Mouse (Mus musculus) gastrocnemius, adult 2 months (tissue): ENCODE measurements around the gene Mob1a. TPM values are rescaled to one million over a fixed set of nuclear protein-coding genes. Genes with fewer than 3 reads are reported as not detected.

ENCODE experiments used
- DNase-seq: peaks from one replicate; pipeline ENCODE4 v3.0.0; 2022
- H3K27ac ChIP-seq: fragments of 200-600 bp; 2 replicates; pipeline ENCODE4 v1.8.1; 2022; ENCODE audit warnings: mild to moderate bottlenecking
- H3K4me3 ChIP-seq: fragments of 200-600 bp; 2 replicates; pipeline ENCODE4 v1.8.1; 2022; ENCODE audit warnings: mild to moderate bottlenecking, moderate library complexity
- CTCF ChIP-seq: fragments of 200-600 bp; IDR thresholded peaks from 2 replicates; pipeline ENCODE4 v1.8.1; 2022; ENCODE audit warnings: antibody characterized with exemption, mild to moderate bottlenecking, moderate library complexity
- intact Hi-C: fragments of 180-260 bp; cut with DNase I; formaldehyde crosslinking; loops from one replicate; pipeline ENCODE4 v1.15.1; 2025
- total RNA-seq, 2 experiments: library from RNA; stranded (reverse); gene quantifications; 2 replicates each; pipeline ENCODE4 v1.2.3; 2021

Mob1a gene
- total RNA-seq, 2 experiments from 2014 or later = 7.4 to 12.6 TPM

DNA sequence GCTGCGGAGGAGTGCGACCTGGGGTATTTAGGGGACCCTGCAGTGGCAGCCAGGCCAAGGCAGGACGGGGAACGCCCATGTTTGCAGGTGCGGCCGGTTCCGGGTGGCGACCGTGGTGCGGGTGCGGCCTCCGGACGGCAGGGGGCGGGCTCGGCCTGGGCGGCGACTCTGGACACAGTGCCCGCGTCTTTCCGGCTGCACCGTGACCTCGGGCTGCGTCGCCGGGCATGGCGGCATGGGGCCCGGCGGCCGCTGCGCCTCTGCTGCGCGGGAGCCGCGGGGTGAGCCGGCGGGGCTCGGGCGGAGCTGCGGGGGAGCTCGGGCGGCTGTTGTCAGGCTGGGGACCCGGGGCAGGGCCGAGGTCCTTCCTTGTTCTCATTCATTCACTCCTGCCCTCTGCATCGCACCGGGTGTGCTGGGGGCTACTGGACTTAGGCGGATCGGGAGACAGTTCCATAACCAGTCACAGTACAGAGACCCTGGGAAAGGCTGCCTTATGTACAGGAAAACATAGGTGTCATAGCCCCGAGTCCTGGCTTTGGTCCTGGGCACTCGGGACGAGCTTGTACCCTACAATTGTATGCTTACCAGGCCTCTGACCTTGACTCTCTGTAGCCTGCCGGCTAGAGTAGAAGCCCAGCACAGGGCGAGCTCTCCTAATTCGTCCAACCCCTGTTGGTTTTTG lies 23.6 kb downstream of the Mob1a start:
- peak; percentile 99 for TF ChIP-seq CTCF
- Histone ChIP-seq H3K27ac (peak overlapping the region; percentile 97), H3K4me3 (peak overlapping the region; percentile 91)
- DNase-seq = peak; percentile 94
- intact Hi-C loops = no loop called here

DNA sequence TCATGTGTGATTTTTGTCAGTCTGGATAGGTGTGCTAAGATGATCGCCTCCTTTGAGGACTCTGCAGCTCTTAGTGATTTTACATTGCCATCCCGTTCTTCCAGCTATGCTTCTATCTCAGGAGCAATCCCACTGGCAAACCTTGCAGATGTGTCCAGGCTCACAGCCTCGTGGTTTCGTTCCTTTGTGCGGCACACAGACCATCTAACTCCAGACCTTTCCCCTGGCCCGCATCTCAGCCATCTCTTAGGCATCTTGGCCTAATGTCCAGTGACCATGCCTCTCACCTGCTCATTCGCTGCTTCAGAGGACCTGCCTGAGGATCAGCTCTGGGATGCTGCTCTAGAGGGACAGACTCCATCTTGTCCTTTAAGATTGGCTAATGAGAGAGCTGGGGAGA lies 24.4 kb downstream of the Mob1a start:
- H3K4me3 ChIP-seq = peak overlapping the region; percentile 91
- no peak for DNase-seq
- intact Hi-C loops = no loop called here
- TF ChIP-seq CTCF = no peak
- peak overlapping the region; percentile 97 for H3K27ac ChIP-seq

DNA sequence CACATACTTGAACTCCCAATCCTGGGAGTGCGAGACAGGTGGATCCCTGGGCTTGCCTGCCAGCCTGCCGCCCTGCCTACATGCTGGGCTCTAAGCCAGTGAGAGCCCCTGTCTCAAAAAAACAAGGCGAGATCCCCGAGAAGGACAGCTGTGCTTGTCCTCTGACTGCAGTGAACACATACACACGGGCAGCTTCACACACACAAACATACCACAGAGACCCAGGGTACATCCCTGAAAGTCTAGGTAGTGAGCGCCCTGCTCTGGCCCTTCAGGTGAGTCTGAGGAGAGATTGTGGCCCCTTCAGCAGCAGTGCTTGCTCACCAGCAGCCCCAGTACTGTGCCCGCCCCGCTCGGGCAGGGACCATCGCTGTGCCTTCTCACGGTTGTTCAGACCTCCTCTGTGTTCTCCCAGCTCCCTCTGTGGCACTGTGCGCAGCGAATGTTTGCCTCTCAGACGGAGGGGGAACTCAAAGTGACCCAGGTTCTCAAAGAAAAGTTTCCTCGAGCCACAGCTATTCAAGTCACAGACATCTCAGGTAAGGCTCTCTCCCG lies 25.1 kb downstream of the Mob1a start:
- Histone ChIP-seq H3K27ac (no peak overlapping the region), H3K4me3 (0 out of 2 replicates have a peak overlapping the region, but pooled peaks have one; percentile 91)
- intact Hi-C loops = no loop called here
- no peak for DNase-seq
- TF ChIP-seq CTCF = no peak

DNA sequence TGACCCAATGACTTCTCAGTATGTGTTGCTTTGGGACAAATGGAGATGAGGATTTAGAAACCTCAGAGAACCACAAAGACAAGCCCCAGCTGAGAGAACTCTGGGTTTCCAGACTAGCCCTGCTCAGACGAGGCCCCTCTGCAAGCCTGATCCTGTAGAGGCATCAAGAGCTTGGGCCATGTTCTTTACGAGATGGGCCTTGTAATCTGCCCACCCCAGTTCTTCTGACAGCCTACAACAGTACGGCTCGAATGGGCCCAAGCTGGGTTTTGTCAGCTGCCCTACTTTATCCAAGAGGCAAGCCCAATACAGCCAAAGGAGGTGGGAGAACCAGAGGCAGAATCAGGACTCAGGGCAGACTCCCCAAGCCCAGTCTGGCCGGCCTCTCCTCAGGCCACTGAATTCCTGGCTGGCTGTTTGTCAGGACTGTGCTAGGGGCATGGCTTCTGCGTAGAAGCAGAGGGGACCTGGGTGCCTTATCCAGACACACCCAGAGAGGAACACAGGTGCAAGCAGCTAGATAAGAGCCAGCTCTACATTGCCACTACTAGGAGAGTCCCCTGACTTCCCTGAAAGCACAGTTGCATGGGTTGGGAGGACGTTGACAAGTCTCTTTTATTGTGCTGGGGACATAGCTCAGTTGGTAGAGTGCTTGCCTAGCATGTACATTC lies 25.8 kb downstream of the Mob1a start:
- no peak for DNase-seq
- intact Hi-C loops = no loop called here
- TF ChIP-seq CTCF = no peak
- no peak overlapping the region for H3K4me3 ChIP-seq
- no peak overlapping the region for H3K27ac ChIP-seq

DNA sequence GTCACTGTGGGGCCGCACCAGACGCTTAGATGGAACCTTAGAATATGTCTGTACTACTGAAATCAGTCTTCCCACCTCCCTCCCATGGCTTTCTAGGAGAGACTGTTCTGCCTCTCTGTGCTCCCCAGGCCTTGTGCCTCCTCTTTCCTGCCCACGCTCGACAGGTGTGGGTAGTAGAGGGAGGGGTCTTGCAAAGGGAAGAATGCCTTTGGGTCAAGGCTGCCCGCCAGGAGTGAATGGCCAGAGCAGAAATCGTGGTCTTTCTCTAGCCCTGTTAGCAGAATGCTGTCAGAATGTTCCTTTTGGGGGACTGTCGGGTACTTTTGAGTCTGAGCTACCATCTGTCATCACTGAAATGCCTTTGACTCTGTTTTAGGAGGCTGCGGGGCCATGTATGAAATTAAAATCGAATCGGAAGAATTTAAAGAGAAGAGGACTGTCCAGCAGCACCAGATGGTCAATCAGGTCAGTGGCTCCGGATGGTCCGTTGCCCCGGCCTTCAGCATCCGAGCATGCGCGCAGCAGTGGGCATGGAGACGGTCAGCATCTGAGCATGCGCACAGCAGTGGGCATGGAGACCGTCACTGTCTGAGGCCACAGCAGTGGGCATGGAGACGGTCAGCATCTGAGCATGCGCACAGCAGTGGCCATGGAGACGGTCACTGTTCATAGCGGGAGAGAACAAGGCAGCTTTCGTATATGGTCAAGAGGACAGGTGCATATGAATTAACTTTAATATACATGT lies 27.0 kb downstream of the Mob1a start:
- TF ChIP-seq CTCF = no peak
- intact Hi-C loops = no loop called here
- Histone ChIP-seq H3K4me3 (no peak overlapping the region), H3K27ac (no peak overlapping the region)
- no peak for DNase-seq

DNA sequence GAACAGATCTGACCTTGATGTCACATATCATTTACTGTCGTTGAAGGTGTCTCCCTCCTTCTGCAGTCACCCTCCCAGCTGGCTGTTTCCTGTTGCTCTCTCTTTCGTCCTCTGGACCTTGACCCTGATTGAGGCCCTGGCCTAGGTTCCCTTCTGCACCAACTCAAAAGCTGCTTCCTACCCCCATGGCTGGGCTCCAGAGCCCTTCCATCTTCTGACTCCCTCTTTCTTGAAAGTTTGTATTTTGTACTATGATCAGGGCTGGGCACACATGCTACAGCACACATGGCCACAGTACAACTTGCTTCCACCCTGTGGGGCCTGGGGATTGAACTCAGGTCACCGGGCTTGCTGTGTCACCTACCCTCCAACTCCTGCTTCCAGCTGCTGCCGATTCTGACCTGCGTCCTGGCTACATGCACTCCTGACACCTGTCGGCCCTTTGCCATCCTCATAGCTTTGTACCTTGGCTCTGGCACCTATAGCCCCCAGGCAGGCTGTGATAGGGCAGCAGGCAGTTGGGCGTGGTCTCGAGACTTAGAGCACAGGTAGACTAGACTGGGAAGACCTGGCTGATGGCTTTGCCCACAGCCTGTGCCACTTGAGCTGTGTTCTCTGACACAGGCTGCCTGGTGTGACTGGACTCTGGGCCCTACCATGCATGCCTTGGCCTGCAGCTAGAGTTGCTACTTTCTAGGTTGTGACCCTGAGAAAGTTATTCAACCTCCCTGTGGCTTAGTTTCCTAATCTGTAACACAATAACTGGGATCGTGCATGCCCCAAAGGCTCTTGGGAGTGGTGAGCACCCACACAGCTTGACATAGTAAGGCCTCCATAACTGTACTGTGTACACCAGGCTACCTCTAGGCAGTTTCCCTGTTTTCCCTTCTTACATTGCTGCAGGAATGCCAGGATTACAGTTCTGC lies 29.3 kb downstream of the Mob1a start:
- TF ChIP-seq CTCF = no peak
- no peak for DNase-seq
- no peak overlapping the region for H3K27ac ChIP-seq
- intact Hi-C loops = loop anchor here (5.0 kb wide), 1 partner anchor 102 kb away; the partner anchor contains the start of gene Tet3
- H3K4me3 ChIP-seq = no peak overlapping the region

DNA sequence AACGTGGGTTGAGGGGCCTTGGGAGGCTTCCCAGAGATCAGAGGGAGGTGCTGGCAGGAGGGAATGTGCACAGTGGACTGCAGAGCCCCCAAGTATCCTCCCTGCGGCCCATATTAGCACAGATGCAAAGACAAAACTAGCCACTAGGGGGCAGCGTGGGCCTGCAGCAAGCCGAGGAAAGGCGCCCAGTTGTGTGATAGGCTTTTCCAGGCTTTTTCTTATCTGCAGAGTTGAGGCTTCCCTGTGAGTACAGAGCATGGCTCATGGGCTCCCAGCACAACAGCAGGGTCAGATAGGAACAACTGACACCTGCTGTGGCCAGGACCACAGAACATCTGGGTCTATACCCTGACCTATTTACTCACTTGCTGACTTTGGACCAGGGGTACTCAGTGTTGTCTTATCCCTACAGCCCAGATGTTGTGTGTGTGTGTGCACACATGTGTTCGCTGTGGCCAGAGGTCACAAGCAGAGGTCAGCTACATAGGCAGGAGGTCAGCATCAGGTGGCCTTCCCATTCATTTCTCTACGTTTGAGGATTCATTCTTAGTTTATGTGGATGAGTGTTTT lies 30.8 kb downstream of the Mob1a start:
- H3K4me3 ChIP-seq = no peak overlapping the region

DNA sequence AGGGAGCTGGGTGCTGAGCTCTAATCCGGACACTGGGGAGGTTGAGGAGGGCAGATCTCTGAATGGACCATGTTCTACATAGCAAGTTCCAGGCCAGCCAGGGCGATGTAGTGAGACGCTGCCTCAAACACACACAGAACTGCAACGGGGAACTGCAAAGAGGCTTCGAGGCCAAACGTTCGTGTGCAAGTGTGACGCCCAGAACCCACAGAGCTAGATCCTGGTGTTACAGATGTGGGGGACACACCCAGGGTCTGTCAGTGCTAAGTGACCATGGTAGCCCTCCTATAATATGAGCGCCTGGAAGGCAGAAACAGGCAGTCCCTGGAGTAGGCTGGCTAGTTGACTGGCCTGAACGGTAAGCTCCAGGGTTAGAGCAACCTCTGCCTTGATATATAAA lies 31.6 kb downstream of the Mob1a start:
- H3K4me3 ChIP-seq = no peak overlapping the region
- intact Hi-C loops = loop anchor here (5.0 kb wide), 1 partner anchor 100 kb away; the partner anchor contains the start of gene Tet3
- DNase-seq = no peak
- TF ChIP-seq CTCF = no peak
- H3K27ac ChIP-seq = no peak overlapping the region

More for the DNA sequence above, 30.8 kb downstream of the Mob1a start:
- DNase-seq = peak; percentile 88
- intact Hi-C loops = loop anchor here (1.0 to 5.0 kb wide), 2 partner anchors 101 to 157 kb away; partner anchors contain the start of gene Tet3
- H3K27ac ChIP-seq = peak overlapping the region; percentile 7; the same call in 1 of the 2 replicates
- peak; percentile 97 for TF ChIP-seq CTCF

DNA sequence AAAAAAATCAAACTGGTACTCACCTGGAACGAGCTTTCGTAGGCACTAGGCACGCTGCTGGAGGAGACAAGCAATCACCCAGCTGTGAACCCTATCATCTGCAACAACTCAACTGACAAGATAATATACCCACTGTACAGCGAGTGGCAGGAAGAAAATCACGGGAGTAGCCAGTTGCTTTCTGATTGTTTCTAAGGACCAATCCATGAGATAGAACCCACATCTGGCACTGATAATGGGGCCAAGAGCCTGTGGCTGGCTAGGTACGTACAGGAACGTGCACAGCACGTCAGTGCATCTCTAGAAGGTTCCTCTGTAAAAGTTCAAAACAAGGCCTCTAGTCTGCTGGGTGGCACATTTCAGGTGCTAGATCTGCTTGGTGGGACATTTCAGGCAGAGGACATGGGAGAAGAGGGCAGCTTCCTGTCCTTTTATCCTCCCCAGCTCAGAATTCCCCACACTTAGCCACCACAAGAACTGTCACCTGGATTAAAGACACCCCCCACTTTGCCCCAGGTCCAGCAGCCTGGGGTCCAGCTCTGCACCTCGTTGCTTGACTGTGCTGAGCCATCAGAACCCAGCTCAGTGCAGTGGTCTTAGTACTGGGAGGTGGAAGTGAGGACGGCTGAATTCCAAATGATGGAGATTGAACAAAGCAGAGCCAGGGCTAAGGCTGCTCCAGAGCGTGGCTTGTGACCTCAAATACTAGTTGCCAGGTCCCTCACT lies 35.9 kb downstream of the Mob1a start:
- no peak overlapping the region for H3K27ac ChIP-seq
- no peak for DNase-seq
- TF ChIP-seq CTCF = no peak
- no peak overlapping the region for H3K4me3 ChIP-seq
- intact Hi-C loops = no loop called here

DNA sequence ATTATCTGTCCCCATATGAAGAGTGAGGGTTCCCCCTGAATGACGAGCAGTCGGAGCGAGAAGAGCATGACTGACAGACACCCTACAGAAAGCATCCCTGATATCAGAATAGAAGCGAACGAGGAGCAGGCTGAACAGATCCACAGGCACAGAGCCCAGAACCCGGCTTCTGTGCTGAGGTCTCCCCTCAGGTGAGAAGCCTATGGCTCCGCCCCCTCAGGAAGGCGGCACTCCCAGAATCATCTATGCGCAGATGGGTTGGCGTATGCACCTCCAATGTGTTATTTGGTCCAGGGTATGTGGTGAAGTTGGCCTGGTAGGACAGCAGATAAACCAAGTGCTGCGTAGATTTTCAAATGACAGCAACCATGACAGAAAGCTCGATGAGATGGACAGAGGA lies 37.3 kb downstream of the Mob1a start:
- no peak for DNase-seq
- TF ChIP-seq CTCF = no peak
- Histone ChIP-seq H3K4me3 (no peak overlapping the region), H3K27ac (no peak overlapping the region)
- intact Hi-C loops = no loop called here
